Mouse (Mus musculus): ENCODE measurements around the gene Cpa2.
A peak's percentile ranks its signal among the peaks of the same experiment; 100 is the strongest.

Gene Cpa2

DNA sequence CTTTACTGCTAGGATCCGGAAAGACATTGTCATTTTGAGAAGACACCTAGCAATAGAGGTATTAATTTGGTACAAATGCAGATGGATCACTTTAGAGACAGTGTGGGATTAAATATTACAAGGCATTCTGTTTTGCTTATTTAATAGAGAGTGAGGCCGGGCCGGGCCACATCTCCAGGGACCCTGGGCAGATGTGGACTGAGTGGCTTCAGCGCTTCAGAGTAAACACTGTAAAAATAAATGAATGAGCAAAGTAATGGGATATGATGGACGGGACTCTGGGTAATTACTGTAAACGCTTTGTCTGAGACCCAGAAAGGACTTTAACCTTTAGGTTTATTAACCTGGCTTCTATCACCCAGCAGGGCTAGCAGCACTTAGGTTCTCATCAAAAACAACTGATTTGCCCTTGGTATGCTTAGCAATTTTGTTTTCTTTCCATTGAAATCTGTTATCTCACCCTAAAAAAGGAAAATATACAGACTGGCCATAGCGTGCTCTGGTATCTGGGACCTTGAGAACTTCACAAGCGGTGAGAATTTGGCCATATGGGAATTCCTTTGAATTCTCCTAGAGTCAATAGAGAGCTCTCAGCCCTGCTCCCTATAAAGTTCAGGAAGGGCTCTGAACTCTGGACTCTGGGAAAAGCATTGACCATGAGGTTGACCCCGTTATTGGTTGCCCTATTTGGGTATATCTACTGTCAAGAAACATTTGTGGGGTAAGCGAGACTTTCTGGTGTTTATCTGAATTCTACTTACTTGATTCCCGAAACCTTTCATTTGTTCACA is at the start of gene Cpa2:
Gene Cpa2, plus strand, starts transcription at position 574 of the 791 bp plus-strand sequence.
- DNase-seq (ENCODE audit: low read depth, low spot score) = no peak

DNA sequence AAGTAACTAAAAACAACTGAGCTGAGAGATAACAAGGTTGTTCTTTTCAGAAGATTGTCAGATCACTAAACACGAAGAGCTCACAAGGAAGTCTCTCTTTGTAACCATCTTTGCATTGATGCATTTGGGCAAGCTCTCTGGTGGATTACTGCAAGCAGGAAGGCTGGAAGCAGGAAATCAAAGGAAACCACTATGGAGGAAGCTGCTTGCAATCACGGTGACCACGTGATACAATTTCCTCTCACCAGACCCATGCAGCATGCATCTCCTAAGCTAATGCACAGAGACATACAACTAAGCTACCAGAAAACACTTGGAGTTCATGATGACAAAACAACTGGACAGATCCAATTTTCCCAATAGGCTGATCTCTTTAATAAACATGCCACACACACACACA is 42.3 kb upstream of the Cpa2 start:
- DNase-seq (ENCODE audit: low read depth, low spot score) = peak; percentile 41

DNA sequence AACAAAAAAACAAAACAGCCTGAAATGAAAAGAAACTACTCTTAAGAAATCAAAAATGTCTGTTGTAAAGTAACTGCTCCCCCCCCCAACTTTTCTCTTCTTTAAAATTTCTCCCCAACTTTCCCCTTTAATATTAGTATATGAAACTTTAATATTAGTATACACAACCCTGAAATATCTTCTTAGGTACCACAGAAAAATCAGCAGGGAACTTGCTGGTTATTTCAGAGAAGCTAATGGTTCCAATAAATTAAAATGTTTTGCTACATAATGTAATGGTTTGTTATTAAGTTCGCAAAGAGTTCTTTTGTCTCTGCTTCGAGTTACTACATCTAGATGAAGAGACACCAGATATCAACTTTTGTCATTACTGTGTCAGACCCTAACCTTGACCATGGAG is 32.6 kb upstream of the Cpa2 start:
- DNase-seq (ENCODE audit: low read depth, low spot score) = no peak

DNA sequence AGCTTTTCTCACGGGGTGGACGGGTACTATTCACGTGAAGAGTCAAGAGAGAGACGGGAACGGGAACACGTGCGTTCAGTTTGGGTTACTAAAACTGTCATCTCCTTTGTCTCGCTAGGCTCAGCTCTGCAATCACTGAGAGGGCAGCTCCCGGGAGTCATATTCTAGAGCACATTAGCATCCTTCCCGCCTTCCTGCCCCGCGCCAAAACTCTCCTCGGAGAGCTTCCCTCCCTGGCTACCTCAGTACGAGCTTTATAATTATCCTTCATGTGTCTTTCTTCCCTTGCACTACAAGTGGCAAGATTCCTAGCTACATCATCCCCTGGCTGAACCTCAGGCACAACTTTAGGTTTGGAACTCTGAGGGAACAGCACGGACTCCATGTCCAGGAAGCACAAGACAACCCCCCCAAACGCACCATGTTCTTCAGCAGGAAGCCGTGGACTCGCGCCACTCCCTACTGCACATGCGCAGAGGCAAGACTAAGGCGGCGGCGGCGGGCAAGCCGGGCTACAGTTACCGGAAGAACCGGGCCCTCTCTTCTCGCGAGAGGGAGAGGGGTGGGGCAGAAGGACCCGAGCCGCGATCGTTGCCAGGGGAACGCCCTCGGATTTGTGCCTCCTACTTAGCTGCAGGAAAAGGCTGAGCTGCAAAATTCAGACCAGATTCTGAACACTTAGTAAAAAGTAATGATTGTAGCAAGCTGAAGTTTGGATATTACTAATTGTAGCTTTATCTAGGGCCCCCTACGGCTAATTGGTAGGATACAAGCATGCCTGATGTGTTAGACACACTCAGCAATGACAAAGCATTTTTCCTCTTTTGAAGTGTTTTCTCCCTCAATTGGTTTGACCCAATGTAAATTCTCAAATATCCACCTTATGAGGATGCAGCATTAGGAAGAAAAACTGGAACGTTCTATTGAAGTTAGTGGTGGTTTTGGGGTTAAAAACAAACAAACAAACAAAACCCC is 31.8 kb upstream of the Cpa2 start, which contains the start of the genes Tmem209 and Ssmem1:
Gene Tmem209, minus strand, starts transcription at position 519 of the 975 bp plus-strand sequence.
Gene Ssmem1, plus strand, starts transcription at position 585 of the 975 bp plus-strand sequence.
- peak; percentile 99 for DNase-seq (ENCODE audit: low read depth, low spot score)

DNA sequence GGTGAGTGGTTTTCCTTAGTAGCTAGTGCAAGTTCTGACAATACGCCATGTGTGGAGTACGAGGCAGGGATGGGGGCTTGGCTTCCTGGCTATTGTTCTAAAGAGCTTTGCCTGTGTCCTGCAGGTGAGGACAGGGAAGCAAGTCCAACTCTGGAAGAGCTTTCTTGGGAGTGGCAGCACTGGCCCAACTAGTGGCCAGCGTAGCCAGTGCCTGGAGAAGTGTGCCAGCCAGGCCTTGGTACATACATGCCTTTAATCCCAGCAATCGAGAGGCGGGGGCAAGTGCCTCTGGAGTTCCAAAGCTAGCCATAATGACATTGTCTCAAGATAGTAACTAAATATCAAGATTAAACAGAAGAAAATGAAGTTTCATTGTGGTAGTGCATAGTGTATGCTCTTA is 31.1 kb upstream of the Cpa2 start:
- no peak for DNase-seq (ENCODE audit: low read depth, low spot score)

DNA sequence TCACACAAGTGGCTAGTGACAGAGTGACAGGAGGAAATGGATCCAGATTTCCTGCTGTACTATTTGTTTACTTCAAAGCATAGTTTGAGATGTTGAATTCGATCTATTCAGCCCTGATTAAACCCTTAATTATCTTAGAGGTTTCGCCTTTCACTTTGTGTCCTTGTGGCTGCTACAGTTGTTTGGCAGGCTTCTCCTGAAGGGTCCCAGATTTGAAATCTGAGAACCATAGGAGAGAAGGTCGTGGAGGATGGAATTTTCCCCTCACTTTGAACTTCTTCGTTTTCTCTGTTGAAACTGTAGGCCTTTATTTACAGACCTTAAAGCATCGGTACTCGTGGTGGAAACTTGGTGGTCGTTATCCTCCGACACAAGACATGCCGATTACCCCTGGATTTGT is 27.1 kb upstream of the Cpa2 start:
- no peak for DNase-seq (ENCODE audit: low read depth, low spot score)

DNA sequence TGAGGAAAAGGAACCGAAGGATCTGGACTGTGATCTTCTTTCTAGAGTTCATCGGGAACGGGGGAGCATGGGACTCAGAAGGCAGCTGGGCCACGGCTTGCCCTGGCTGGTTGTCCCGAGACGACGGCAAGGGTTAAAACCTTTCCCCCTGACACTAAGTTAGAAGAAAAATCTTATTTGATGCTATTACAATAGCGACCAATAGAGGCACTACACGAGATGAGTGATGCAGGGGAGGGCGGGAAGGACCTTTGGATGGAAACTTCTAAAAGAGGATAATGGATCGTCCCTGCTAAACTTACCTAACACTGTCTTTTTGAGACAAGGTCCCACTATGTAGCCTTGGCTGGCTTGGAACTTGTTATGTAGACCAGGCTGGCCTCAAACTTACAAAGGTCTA is 21.0 kb upstream of the Cpa2 start:
- DNase-seq (ENCODE audit: low read depth, low spot score) = no peak

DNA sequence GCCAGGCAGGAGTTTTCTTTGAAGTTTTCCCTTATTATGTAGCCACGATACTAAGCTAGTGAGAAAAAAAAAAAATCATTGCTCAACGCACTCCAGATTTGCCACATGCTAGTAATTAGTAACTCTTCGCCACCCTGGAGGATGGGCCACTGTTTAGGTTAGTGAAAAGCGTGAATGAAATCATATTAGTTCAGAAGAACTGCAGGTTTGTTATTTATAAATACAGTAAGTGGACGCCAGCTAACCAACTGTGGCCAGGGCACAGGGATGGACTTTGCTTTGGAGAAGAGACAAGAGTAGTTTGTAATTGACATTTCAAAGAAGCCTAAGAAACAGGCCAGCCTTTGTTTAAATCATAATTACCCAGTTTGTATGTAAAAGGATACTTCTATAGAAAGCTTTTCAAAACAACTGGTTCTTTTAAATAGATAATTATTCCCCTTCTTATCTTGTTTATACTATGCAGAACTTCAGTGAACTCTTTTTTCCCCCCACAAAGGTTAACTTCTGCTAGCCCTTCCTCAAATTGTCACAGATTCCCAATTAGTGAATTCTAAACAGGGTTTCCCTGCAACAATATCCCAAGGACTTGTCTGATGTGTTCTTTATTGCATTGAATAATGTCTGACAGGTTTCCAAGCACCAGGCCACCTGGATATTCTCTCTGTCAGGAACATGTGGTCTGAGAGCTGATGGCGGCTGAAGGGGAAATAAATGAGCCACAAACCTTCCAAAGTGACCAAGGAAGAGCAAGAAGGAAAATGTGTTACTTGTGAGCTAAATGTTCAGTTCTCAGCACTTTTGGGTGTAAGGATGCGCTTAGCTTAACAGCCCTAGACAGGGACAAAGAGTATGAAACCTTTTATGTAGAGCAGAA is 15.7 kb upstream of the Cpa2 start:
- DNase-seq (ENCODE audit: low read depth, low spot score) = no peak

DNA sequence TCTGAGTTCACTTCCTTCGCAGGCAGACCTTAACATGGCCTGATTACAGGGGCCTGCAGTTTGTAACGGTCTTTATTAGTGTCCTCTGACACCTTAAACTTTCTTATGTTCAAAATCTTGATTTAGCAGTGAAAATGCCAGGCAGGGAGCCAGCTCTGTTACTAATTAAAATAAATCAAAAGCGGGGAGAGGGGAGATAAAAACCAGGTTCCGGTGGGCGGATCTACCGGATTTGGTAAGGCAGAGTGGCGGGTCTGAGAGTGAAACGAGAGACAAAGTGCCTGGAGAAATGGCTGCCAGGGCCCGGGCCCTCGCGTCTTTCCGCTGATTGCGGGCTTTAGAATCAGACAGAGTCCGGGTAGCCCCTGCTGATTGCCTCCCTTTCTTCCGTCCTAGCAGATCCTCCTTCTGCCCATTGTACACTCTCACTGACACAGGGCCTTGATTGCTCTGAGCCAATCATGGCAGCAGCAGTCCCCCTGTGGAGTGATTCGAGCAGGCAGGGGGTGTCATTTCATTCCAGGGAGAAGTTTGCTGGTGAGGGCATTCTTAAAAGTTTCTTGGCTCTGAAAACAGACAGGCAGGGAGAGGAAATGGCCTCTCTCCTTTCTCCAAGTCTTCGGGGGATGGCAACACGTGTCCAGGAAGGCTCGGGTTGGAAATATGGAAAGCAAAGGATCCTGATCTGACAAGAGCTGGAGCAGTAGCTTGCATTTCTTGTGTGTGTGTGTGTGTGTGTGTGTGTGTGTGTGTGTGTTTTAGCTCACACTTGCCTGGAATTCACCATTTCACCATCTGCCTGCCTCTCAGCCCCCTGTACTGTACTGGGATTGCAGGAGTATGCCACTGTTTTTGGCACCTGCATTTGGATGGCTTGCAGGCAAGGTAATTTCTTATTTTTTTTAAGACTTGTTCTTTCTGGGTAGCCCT is 14.5 kb upstream of the Cpa2 start:
- DNase-seq (ENCODE audit: low read depth, low spot score) = no peak

DNA sequence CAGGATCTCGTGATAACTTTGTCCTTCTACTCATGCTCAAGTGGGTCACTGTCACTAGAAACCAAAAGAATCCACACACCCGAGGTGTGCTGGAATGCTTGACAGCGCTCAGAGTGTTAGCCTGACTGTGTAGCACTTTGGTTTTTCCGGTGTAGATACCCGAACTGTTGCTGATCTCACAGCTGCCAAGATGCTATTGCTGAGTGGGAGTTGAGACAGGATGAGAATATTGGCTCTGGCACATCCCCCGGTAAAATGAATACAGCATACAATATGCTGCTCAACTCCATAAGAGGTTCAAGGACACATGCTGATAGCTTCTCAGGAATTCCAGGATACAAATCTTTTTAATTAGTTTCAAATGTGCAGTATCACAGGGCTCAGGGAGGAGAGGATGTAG is 12.6 kb upstream of the Cpa2 start:
- DNase-seq (ENCODE audit: low read depth, low spot score) = no peak

DNA sequence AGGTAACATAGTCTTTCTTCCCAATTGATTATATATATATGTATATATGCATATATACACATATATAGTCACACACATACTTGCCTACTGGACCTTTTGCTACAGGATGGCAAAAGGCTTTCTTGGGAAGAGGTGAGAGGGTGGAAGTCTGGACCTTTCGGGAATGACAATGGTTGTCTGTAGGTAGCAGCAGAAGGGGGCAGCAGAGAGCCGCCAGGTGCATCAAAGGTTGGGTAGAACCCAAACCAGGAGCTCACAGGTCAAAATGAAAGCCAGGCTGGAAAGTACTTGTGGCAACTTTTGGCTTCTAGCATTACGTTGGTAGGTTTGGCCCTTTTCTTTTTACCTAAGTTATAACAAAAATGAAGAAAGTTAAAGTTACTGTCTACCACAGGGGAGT is 6.0 kb upstream of the Cpa2 start:
- DNase-seq (ENCODE audit: low read depth, low spot score) = peak; percentile 62

DNA sequence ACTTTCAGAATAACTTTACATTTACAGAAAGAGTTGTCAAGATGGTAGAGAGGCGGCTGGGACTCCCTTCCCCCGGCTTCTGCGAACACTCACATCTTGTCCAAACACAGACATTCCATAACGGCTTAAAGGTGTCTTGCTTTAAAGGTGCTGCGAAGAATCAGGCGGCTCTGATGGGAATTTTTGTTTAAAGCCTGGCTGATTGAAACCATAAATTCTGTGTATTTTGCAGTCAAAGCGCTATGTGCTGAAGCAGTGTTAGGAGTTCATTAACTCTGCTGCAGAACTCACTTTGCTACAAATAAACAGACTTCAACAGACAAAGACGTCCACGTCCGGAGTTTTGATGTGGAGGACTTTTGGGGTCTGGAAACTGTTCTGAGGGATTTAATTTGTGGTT is 3.1 kb upstream of the Cpa2 start:
- no peak for DNase-seq (ENCODE audit: low read depth, low spot score)

DNA sequence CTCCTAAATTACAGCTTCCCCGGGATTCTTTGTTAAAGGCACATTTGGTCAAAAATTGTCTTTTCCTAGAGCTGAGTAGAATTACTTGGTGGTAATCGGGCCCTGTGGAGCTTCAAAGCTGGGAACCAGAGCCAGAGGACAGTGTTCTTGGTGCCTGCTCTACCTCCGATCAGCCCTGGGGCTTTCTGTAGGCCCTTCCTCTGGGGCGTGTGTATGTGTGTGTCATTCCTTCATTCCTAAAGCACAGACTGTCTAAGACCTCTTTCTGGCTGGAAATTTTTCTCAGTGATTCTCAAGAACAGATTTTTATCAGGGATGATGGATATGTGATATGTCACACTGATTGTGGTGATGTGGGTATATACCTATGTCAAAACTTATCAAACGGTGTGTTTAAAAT is 2.6 kb upstream of the Cpa2 start:
- DNase-seq (ENCODE audit: low read depth, low spot score) = no peak

DNA sequence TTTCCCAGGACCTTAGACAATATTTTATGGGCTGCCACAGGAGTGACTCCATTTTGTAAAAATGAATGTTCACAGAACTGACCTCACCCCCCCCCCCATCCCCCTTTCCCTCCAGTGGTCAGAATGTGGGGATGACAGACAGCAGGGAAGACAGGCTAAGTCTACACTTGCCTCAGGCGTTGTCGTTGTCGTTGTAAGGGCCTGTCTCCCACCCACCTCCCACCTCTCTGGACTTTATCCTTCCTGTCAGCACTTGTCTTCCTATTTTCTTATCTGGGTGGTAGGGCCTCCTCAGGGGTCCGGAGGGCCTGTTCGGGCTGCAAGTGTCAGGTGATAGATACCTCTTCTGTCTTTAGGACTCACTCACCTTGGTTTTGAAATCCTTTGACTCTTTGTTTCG is 895 bp downstream of the Cpa2 start:
- DNase-seq (ENCODE audit: low read depth, low spot score) = no peak

DNA sequence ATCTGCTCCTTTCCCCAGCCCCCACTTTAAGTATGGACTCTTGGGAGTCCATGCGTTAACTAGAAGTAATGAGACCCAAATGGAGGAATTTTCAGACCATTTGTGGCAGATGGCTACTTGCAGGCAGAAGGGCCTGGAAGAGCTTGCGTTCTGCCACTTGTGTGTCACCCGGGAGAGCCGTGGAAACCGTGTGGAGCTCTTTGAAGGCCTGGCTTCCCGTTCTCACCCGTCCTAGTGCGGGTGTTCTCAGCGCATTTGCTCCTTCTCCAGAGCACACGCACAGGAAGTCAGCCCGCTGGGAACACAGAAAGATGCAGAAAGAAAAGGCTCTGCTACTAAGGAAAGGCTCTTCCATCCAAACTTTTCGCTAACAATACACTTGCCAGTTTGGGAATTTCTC is 1.7 kb downstream of the Cpa2 start:
- no peak for DNase-seq (ENCODE audit: low read depth, low spot score)

DNA sequence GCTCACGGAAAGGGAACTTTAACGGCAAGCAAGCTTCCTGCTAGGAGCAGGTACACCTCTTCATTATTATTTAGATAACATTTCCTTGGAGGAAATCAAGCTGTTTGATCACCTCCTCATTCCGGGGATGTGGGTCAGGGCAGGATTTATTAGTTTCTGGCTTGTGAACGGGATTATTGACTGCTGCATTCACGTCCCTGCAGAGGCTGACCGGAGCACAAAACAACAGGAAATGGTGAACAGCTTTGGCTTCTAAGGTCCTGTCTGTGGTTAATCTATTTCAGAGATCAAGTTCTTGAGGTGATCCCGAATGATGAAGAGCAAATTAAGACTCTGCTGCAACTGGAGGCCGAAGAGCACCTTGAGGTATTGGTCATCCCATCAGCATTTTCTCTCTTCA is 2.5 kb downstream of the Cpa2 start:
- DNase-seq (ENCODE audit: low read depth, low spot score) = no peak

DNA sequence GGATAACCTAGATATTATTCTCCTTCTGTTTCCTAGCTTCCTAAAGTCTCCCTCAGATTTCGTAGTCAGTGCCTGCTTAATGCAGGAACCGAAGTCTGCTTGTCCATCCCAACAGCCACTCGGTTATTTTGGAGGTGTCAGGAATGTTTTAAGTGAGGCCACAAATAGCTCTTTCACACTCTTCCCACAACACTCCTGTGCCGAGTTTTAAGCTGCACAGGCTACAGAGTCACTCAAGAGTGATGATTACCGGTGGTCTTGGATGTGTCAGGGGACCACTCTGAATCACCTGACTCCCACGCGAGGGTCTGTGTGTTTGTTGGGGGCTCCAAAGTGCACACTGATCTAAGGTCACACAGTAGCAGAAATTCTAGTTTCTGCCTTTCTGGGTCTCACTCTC is 4.3 kb downstream of the Cpa2 start:
- DNase-seq (ENCODE audit: low read depth, low spot score) = no peak

DNA sequence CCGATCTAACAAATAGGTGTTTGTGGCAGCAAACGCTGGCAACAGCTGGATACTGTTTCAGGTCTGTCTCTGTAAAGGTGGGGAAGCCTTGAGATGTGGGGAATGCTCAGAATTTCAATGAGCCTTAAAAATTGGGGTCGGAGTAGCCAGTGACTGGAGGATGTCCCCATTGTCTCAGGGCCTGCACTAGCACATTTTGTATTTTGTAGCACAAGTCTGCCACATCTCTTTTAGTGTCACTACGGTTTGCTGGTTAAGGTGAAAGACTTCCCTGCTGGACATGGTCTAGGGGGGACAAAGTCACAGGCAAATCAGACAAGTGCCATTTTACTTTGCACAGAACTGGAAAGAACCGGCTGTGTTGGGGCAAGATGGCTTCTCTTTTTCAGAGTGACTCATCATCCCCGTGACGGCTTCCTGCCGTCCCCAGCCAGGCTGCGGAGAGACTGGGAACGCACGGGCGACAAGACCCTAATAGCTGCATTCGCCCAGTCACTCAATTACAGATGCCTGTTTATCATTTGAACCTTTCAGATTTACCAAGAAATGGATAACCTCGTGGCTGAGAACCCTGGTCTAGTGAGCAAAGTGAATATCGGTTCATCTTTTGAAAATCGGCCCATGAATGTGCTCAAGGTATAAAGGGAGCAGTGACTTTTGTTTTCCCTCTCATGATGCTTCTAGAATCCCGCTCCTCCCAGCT is 5.3 kb downstream of the Cpa2 start:
- DNase-seq (ENCODE audit: low read depth, low spot score) = peak; percentile 62

DNA sequence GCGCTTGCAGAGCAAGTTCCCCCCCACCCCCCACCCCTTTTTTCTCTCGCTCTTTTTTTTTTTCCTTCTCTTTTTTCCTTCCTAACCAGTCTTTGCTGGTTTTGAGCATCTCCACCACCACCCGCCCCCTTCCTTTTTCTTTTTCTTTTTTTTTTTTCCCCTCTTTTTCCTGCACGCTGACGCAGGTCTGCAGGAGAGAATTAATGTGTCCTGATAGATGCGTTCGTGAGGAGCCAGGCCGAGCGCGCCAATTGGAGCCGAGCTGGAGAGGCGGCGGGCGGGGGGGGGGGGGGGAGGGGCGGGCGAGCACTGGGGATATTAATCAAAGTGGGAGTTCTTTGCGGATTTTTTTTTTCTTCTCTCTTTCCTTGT is 5.9 kb downstream of the Cpa2 start:
- peak; percentile 12 for DNase-seq (ENCODE audit: low read depth, low spot score)
